ENCODE assay signal across 9 mouse cellular contexts in the genomic region with DNA sequence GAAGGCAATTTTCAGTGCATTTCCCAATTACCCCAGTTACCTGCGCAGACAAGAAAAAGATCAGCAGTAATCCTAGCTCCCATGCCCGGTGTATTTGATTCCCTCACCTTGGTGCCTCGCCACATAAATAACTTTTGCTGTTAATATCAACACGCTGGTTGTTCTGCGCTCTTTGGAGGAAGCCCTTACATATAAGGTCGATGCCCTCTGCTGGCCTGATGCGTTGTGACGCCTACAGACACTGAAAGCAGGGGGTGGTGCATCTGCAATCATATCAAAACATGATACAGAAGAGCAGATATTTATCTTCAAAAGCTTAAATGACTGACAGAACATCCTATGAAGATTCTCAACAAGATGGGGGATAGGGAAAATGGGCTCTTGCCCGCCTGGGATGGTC.
A peak's percentile ranks its signal among the peaks of the same experiment; 100 is the strongest.
DNase-seq lines count a peak whose midpoint lies in the region; ATAC-seq and TF ChIP-seq lines count a peak whose summit lies in the region.
"Had no signal": no experiment of that assay in that cellular context is flagged by ENCODE, and none has a peak within 500 bp of the region (broad histone marks: within the 10 kb centered on the region; RNA-seq: fewer than 3 reads in every experiment).

No protein-coding gene starts in this region.

- 32% methylated on average over 9 of the region's 9 CpGs for WGBS in liver, embryonic 14.5 days (ENCODE audit: insufficient replicate concordance)
- 40% methylated on average over 9 of the region's 9 CpGs for WGBS in liver, embryonic 12.5 days (ENCODE audit: insufficient replicate concordance)
- WGBS in heart, postnatal 0 days, result 30% methylated on average over 9 of the region's 9 CpGs
- WGBS in midbrain, embryonic 13.5 days, result 47% methylated on average over 9 of the region's 9 CpGs

- H3K9me3 ChIP-seq in liver, embryonic 14.5 days (ENCODE audit: control insufficient read depth, low read length), result no peaks in the 10 kb centered on the region
- no peaks in the 10 kb centered on the region for H3K9me3 ChIP-seq in liver, embryonic 12.5 days (replicated peaks)
- no peaks in the 10 kb centered on the region for H3K9me3 ChIP-seq in heart, postnatal 0 days (replicated peaks; ENCODE audit: control insufficient read depth, low read length)
- H3K9me3 ChIP-seq in midbrain, embryonic 13.5 days, result no peaks in the 10 kb centered on the region

- H3K27me3 ChIP-seq in liver, embryonic 14.5 days (ENCODE audit: control insufficient read depth, insufficient read depth, low read length), result no peaks in the 10 kb centered on the region
- no peaks in the 10 kb centered on the region for H3K27me3 ChIP-seq in liver, embryonic 12.5 days (replicated peaks)
- H3K27me3 ChIP-seq in heart, postnatal 0 days (ENCODE audit: control insufficient read depth, insufficient read depth, low read length), result no peaks in the 10 kb centered on the region
- H3K27me3 ChIP-seq in midbrain, embryonic 13.5 days, result no peaks in the 10 kb centered on the region

- DNase-seq in cerebellum, postnatal 10 days, result peak; percentile 71 to 72
- no peak for DNase-seq in liver, embryonic 14.5 days (ENCODE audit: low read depth in 3 of 3, low spot score in 3 of 3)
- DNase-seq in heart, postnatal 0 days (ENCODE audit: low spot score), result peak; percentile 25
- DNase-seq in thymus, postnatal 36 days, result no peak
- no peak for DNase-seq in layer of hippocampus, adult 9-10 months (ENCODE audit: low spot score)

- no peak for TF ChIP-seq EP300 in liver, embryonic 14.5 days (IDR thresholded peaks at IDR 0.05; ENCODE audit: low read depth)
- no peak for TF ChIP-seq EP300 in heart, postnatal 0 days (IDR thresholded peaks at IDR 0.05; ENCODE audit: low read depth)

- no peak for ATAC-seq in cerebellum, adult (ENCODE audit: insufficient number of reproducible peaks, low FRiP score, low TSS enrichment)
- ATAC-seq in liver, embryonic 14.5 days (ENCODE audit: insufficient read depth), result no peak
- ATAC-seq in liver, embryonic 12.5 days, result no peak
- peak; percentile 64; the same call in 1 of the 2 replicates for ATAC-seq in heart, postnatal 0 days (ENCODE audit: insufficient read depth, low read depth)
- peak; percentile 49; the same call in 1 of the 2 replicates for ATAC-seq in midbrain, embryonic 13.5 days

- no peak overlapping the region for H3K4me3 ChIP-seq in liver, embryonic 14.5 days (ENCODE audit: insufficient read depth in 1 of 2, low read depth in 2 of 2, low read length in 2 of 2)
- no peak overlapping the region for H3K4me3 ChIP-seq in liver, embryonic 12.5 days
- no peak overlapping the region for H3K4me3 ChIP-seq in heart, postnatal 0 days (ENCODE audit: low read depth, low read length)
- H3K4me3 ChIP-seq in midbrain, embryonic 13.5 days (replicated peaks), result no peak overlapping the region
- H3K4me3 ChIP-seq: erythroblast, embryonic 14.5 days had no signal

- H3K9ac ChIP-seq in liver, embryonic 14.5 days (replicated peaks), result no peak overlapping the region
- no peak overlapping the region for H3K9ac ChIP-seq in liver, embryonic 12.5 days
- no peak overlapping the region for H3K9ac ChIP-seq in heart, postnatal 0 days (replicated peaks; ENCODE audit: low read depth, low read length)
- H3K9ac ChIP-seq in midbrain, embryonic 13.5 days (replicated peaks), result no peak overlapping the region

- no peaks in the 10 kb centered on the region for H3K4me1 ChIP-seq in liver, embryonic 14.5 days (replicated peaks; ENCODE audit: control insufficient read depth in 2 of 2, insufficient read depth in 2 of 2, low read length in 1 of 2)
- H3K4me1 ChIP-seq in liver, embryonic 12.5 days, result no peaks in the 10 kb centered on the region
- H3K4me1 ChIP-seq in heart, postnatal 0 days (ENCODE audit: control insufficient read depth, insufficient read depth), result no peaks in the 10 kb centered on the region
- H3K4me1 ChIP-seq in midbrain, embryonic 13.5 days (replicated peaks), result no peaks in the 10 kb centered on the region

- peak; percentile 26; the same call in 1 of the 2 replicates for TF ChIP-seq CTCF in liver, embryonic 14.5 days (IDR thresholded peaks at IDR 0.05; ENCODE audit: low read depth)
- TF ChIP-seq CTCF in heart, postnatal 0 days (IDR thresholded peaks at IDR 0.05; ENCODE audit: low read depth), result peak; percentile 64

- no peaks in the 10 kb centered on the region for H3K36me3 ChIP-seq in liver, embryonic 14.5 days (replicated peaks; ENCODE audit: control insufficient read depth, insufficient read depth, low read depth)
- no peaks in the 10 kb centered on the region for H3K36me3 ChIP-seq in liver, embryonic 12.5 days
- peaks cover 21% of the 10 kb centered on the region for H3K36me3 ChIP-seq in heart, postnatal 0 days (replicated peaks; ENCODE audit: control insufficient read depth, insufficient read depth, low read length)
- peaks cover 6% of the 10 kb centered on the region; the same call in 1 of the 2 replicates for H3K36me3 ChIP-seq in midbrain, embryonic 13.5 days

- no peak overlapping the region for H3K27ac ChIP-seq in liver, embryonic 14.5 days
- no peak overlapping the region for H3K27ac ChIP-seq in liver, embryonic 12.5 days
- no peak overlapping the region for H3K27ac ChIP-seq in heart, postnatal 0 days (ENCODE audit: low read depth)
- H3K27ac ChIP-seq in midbrain, embryonic 13.5 days, result no peak overlapping the region

- no peak overlapping the region for H3K4me2 ChIP-seq in liver, embryonic 14.5 days (ENCODE audit: low read depth)
- H3K4me2 ChIP-seq in liver, embryonic 12.5 days, result no peak overlapping the region
- 0 out of 2 replicates have a peak overlapping the region, but pooled peaks have one; percentile 21 for H3K4me2 ChIP-seq in heart, postnatal 0 days (ENCODE audit: low read depth, low read length)
- H3K4me2 ChIP-seq in midbrain, embryonic 13.5 days (replicated peaks), result no peak overlapping the region

Comparison
In these comparisons a context has a peak if more than half of its experiments do, and no peak if none do; other contexts are left out.
1. DNase-seq: peak in cerebellum, postnatal 10 days (2 of 2) and heart, postnatal 0 days (single experiment); none in liver, embryonic 14.5 days (0 of 3), thymus, postnatal 36 days (0 of 2) and layer of hippocampus, adult 9-10 months (single experiment).
2. ATAC-seq: peak in heart, postnatal 0 days (single experiment) and midbrain, embryonic 13.5 days (single experiment); none in cerebellum, adult (single experiment), liver, embryonic 14.5 days (single experiment) and liver, embryonic 12.5 days (single experiment).